In genomic region chr4:95049884-95050517, GRCm38 (mm10) we compare ENCODE assay signal across 8 mouse cellular contexts. TPM values are rescaled to one million over a fixed set of nuclear protein-coding genes. Genes with fewer than 3 reads are reported as not detected.
DNase-seq lines count a peak whose midpoint lies in the region; ATAC-seq and TF ChIP-seq lines count a peak whose summit lies in the region.

No protein-coding gene starts in this region.

- TF ChIP-seq CTCF in intestine, postnatal 0 days (IDR thresholded peaks at IDR 0.05; ENCODE audit: low read depth): peak; percentile 75

- intact Hi-C loops in gastrocnemius, postnatal 36 days (cut with DNase I): loop anchor here (5.0 kb wide), 4 partner anchors 43 to 432 kb away; no protein-coding TSS in a partner anchor

- H3K4me3 ChIP-seq in intestine, postnatal 0 days (ENCODE audit: low read depth, low read length): peak overlapping the region; percentile 98
- peak overlapping the region; percentile 80 for H3K4me3 ChIP-seq in limb, embryonic 11.5 days (ENCODE audit: low read depth, low read length)
- peak overlapping the region; percentile 78 for H3K4me3 ChIP-seq in midbrain, embryonic 13.5 days (replicated peaks)

- no peaks in the 10 kb centered on the region for H3K36me3 ChIP-seq in intestine, postnatal 0 days (ENCODE audit: control insufficient read depth, insufficient read depth)
- H3K36me3 ChIP-seq in limb, embryonic 11.5 days (ENCODE audit: control insufficient read depth, insufficient read depth, low read length): no peaks in the 10 kb centered on the region
- H3K36me3 ChIP-seq in midbrain, embryonic 13.5 days: no peaks in the 10 kb centered on the region

- H3K27ac ChIP-seq in intestine, postnatal 0 days (ENCODE audit: low read depth, low read length): peak overlapping the region; percentile 99
- H3K27ac ChIP-seq in limb, embryonic 11.5 days (replicated peaks; ENCODE audit: low read depth, low read length): peak overlapping the region; percentile 87
- H3K27ac ChIP-seq in midbrain, embryonic 13.5 days: peak overlapping the region; percentile 96

- no peak for ATAC-seq in intestine, postnatal 0 days
- ATAC-seq in limb, embryonic 11.5 days (ENCODE audit: insufficient number of reproducible peaks, low FRiP score, low TSS enrichment, low read depth): no peak
- ATAC-seq in midbrain, embryonic 13.5 days: no peak
- ATAC-seq in granulocyte monocyte progenitor cell, adult 5-6 weeks (replicated peaks; ENCODE audit: poor library complexity, severe bottlenecking): no peak

- H3K4me2 ChIP-seq in intestine, postnatal 0 days (replicated peaks; ENCODE audit: low read depth): peak overlapping the region; percentile 77
- H3K4me2 ChIP-seq in limb, embryonic 11.5 days (ENCODE audit: low read depth, severe bottlenecking): peak overlapping the region; percentile 91
- H3K4me2 ChIP-seq in midbrain, embryonic 13.5 days (replicated peaks): peak overlapping the region; percentile 86

- peak overlapping the region; percentile 99 for H3K9ac ChIP-seq in intestine, postnatal 0 days (ENCODE audit: low read depth, low read length)
- H3K9ac ChIP-seq in limb, embryonic 11.5 days (ENCODE audit: low read length): peak overlapping the region; percentile 88
- peak overlapping the region; percentile 88 for H3K9ac ChIP-seq in midbrain, embryonic 13.5 days (replicated peaks)

- H3K27me3 ChIP-seq in intestine, postnatal 0 days (replicated peaks; ENCODE audit: control insufficient read depth, insufficient read depth, low read length): no peaks in the 10 kb centered on the region
- no peaks in the 10 kb centered on the region for H3K27me3 ChIP-seq in limb, embryonic 11.5 days (ENCODE audit: control insufficient read depth, insufficient read depth, low read length)
- H3K27me3 ChIP-seq in midbrain, embryonic 13.5 days: no peaks in the 10 kb centered on the region

- peak; percentile 87 for DNase-seq in adipocyte (ENCODE audit: low spot score)
- DNase-seq in cerebellum, postnatal 4 days (ENCODE audit: low spot score in 2 of 2): peak; percentile 55 to 85
- peak; percentile 78 to 86 for DNase-seq in gastrocnemius, postnatal 36 days
- peak; percentile 83 for DNase-seq in limb, embryonic 11.5 days (ENCODE audit: low spot score)
- DNase-seq in spleen, adult 18-20 months: peak; percentile 40 to 64

- under 1% methylated on average over 34 of the region's 34 CpGs for WGBS in intestine, postnatal 0 days
- WGBS in limb, embryonic 11.5 days: under 1% methylated on average over 34 of the region's 34 CpGs
- under 1% methylated on average over 34 of the region's 34 CpGs for WGBS in midbrain, embryonic 13.5 days

- no peaks in the 10 kb centered on the region for H3K9me3 ChIP-seq in intestine, postnatal 0 days (ENCODE audit: control insufficient read depth)
- H3K9me3 ChIP-seq in limb, embryonic 11.5 days (ENCODE audit: control insufficient read depth, low read length): no peaks in the 10 kb centered on the region
- H3K9me3 ChIP-seq in midbrain, embryonic 13.5 days: no peaks in the 10 kb centered on the region

- no peaks in the 10 kb centered on the region; the same call in 1 of the 2 replicates for H3K4me1 ChIP-seq in intestine, postnatal 0 days (replicated peaks; ENCODE audit: control insufficient read depth, insufficient read depth, low read length)
- peaks cover 7% of the 10 kb centered on the region; the same call in 1 of the 2 replicates for H3K4me1 ChIP-seq in limb, embryonic 11.5 days (ENCODE audit: control insufficient read depth, insufficient read depth, low read length)
- peaks cover 46% of the 10 kb centered on the region for H3K4me1 ChIP-seq in midbrain, embryonic 13.5 days (replicated peaks)

RNA-seq across cellular contexts. Expression of gene Jun, which starts 2.0 kb away (rescaled TPM):
- total RNA-seq in gastrocnemius, postnatal 36 days (2021): 10 to 100 TPM; 66.8 to 95.2 TPM
- 58.3 and 63.2 TPM in 2 replicates for polyA plus RNA-seq in intestine, postnatal 0 days (2015; fragmentation: Nextera tagmentation; extraction: Ambion mirVana)
- polyA plus RNA-seq in limb, embryonic 11.5 days (2014; fragmentation: Nextera tagmentation; extraction: Ambion mirVana): 29.3 and 42.7 TPM in 2 replicates
- polyA plus RNA-seq in midbrain, embryonic 13.5 days (2015; fragmentation: Nextera tagmentation; extraction: Ambion mirVana): 45.3 and 52.6 TPM in 2 replicates
- 16.9 and 26.1 TPM in 2 replicates for total RNA-seq in granulocyte monocyte progenitor cell, adult 5-6 weeks (2014; fragmentation: Nextera tagmentation)
- total RNA-seq in granulocyte monocyte progenitor cell, adult 5-6 weeks (2017): 173 and 195 TPM in 2 replicates
